Mouse (Mus musculus) MEL (cell line): ENCODE data around the gene Fam151a. TPM values are rescaled to one million over a fixed set of nuclear protein-coding genes. Genes with fewer than 3 reads are reported as not detected.
"Not testable (repeated sequence)": the region's sequence is repeated elsewhere in the genome, so short reads cannot be mapped to it uniquely, and the experiment has no call there.

Source experiments
- DNase-seq: peaks from one replicate; pipeline ENCODE4 v3.0.0; 2011; ENCODE audit warnings: low read depth, low spot score
- H3K27ac ChIP-seq: 2 replicates; pipeline ENCODE4 v1.5.1; 2012; ENCODE audit warnings: low read depth, mild to moderate bottlenecking, control low read depth, low read length, moderate library complexity; ENCODE audit not compliant: control insufficient read depth
- H3K27me3 ChIP-seq, 2 experiments: fragments of 150-350 bp in 1 of 2; sonication (generic) in 1 of 2; 2 replicates each; pipeline ENCODE4 v1.6.1; 2012; ENCODE audit warnings: low read length in 2 of 2, mild to moderate bottlenecking in 2 of 2, improper control_type of control experiment in 1 of 2, moderate library complexity in 1 of 2; ENCODE audit not compliant: insufficient read depth in 2 of 2, control insufficient read depth in 1 of 2
- H3K36me3 ChIP-seq, 2 experiments: 2 replicates each; pipeline ENCODE4 v1.6.1; 2012 to 2014; ENCODE audit warnings: low read length in 2 of 2, improper control_type of control experiment in 1 of 2, inconsistent platforms in 1 of 2, mild to moderate bottlenecking in 1 of 2; ENCODE audit not compliant: insufficient read depth in 2 of 2, control insufficient read depth in 1 of 2
- H3K4me1 ChIP-seq, 2 experiments: fragments of 150-350 bp in 1 of 2; sonication (generic) in 1 of 2; 2 replicates each; pipeline ENCODE4 v1.6.1; 2012; ENCODE audit warnings: low read length in 2 of 2, improper control_type of control experiment in 1 of 2, mild to moderate bottlenecking in 1 of 2; ENCODE audit not compliant: insufficient read depth in 2 of 2, control insufficient read depth in 1 of 2
- H3K4me3 ChIP-seq, 2 experiments: fragments of 150-350 bp in 1 of 2; sonication (generic) in 1 of 2; 2 replicates each; pipeline ENCODE4 v1.5.1; 2012; ENCODE audit warnings: low read depth in 2 of 2, low read length in 2 of 2, mild to moderate bottlenecking in 2 of 2, moderate library complexity in 2 of 2, control low read depth in 1 of 2, improper control_type of control experiment in 1 of 2; ENCODE audit not compliant: control insufficient read depth in 1 of 2, insufficient read depth in 1 of 2
- H3K79me2 ChIP-seq: 2 replicates; pipeline ENCODE4 v1.6.1; 2012; ENCODE audit warnings: mild to moderate bottlenecking, low read length, moderate library complexity; ENCODE audit not compliant: control insufficient read depth, poor library complexity, insufficient read depth
- H3K9ac ChIP-seq: 2 replicates; pipeline ENCODE4 v1.6.1; 2012; ENCODE audit warnings: low read depth, mild to moderate bottlenecking, control low read depth, low read length, moderate library complexity; ENCODE audit not compliant: control insufficient read depth, poor library complexity, severe bottlenecking
- H3K9me3 ChIP-seq: fragments of 150-350 bp; sonication (generic); replicated peaks from 2 replicates; pipeline ENCODE4 v1.6.1; 2012; ENCODE audit warnings: mild to moderate bottlenecking, low read length, improper control_type of control experiment, moderate library complexity; ENCODE audit not compliant: insufficient read depth
- BHLHE40 ChIP-seq: IDR thresholded peaks from 2 replicates; pipeline ENCODE4 v1.6.1; 2012; ENCODE audit warnings: low read depth, mild to moderate bottlenecking, inconsistent platforms, low read length, improper control_type of control experiment, borderline replicate concordance
- CHD1 ChIP-seq: IDR thresholded peaks from 2 replicates; pipeline ENCODE4 v1.6.1; 2012; ENCODE audit warnings: low read depth, mild to moderate bottlenecking, inconsistent platforms, low read length, improper control_type of control experiment
- CHD2 ChIP-seq: IDR thresholded peaks from 2 replicates; pipeline ENCODE4 v1.6.1; 2011; ENCODE audit warnings: low read length, improper control_type of control experiment
- CTCF ChIP-seq, 3 experiments: IDR thresholded peaks in 2 of 3; conservative IDR thresholded peaks in 1 of 3; 2 replicates each; pipeline ENCODE4 v1.5.1; 2011 to 2012; ENCODE audit warnings: low read length in 3 of 3, low read depth in 2 of 3, mild to moderate bottlenecking in 2 of 3, improper control_type of control experiment in 1 of 3, inconsistent platforms in 1 of 3, mixed read lengths in 1 of 3, moderate library complexity in 1 of 3; ENCODE audit not compliant: control insufficient read depth in 1 of 3, insufficient read depth in 1 of 3, poor library complexity in 1 of 3, severe bottlenecking in 1 of 3
- E2F4 ChIP-seq: IDR thresholded peaks from 2 replicates; pipeline ENCODE4 v1.6.1; 2011; ENCODE audit warnings: low read depth, low read length, improper control_type of control experiment, borderline replicate concordance
- EP300 ChIP-seq, 2 experiments: IDR thresholded peaks; 2 replicates each; pipeline ENCODE4 v1.6.1; 2011; ENCODE audit warnings: improper control_type of control experiment in 2 of 2, low read length in 2 of 2, low read depth in 1 of 2, mild to moderate bottlenecking in 1 of 2
- GABPA ChIP-seq: IDR thresholded peaks from 2 replicates; pipeline ENCODE4 v1.6.1; 2012; ENCODE audit warnings: low read depth, mild to moderate bottlenecking, inconsistent platforms, low read length, improper control_type of control experiment, moderate library complexity
- MAFK ChIP-seq: IDR thresholded peaks from 2 replicates; pipeline ENCODE4 v1.6.1; 2011; ENCODE audit warnings: low read depth, mild to moderate bottlenecking, low read length, improper control_type of control experiment, borderline replicate concordance
- MAZ ChIP-seq: IDR thresholded peaks from 2 replicates; pipeline ENCODE4 v1.6.1; 2012; ENCODE audit warnings: low read depth, mild to moderate bottlenecking, inconsistent platforms, low read length, improper control_type of control experiment
- MXI1 ChIP-seq: IDR thresholded peaks from 2 replicates; pipeline ENCODE4 v1.6.1; 2011; ENCODE audit warnings: mild to moderate bottlenecking, low read depth, low read length, improper control_type of control experiment
- NELFE ChIP-seq: IDR thresholded peaks from 2 replicates; pipeline ENCODE4 v1.6.1; 2011; ENCODE audit warnings: low read depth, low read length, improper control_type of control experiment
- NRF1 ChIP-seq: IDR thresholded peaks from 2 replicates; pipeline ENCODE4 v1.6.1; 2014; ENCODE audit warnings: low read depth, mild to moderate bottlenecking, inconsistent platforms, low read length, improper control_type of control experiment, moderate library complexity; ENCODE audit not compliant: poor library complexity, insufficient read depth, severe bottlenecking
- POLR2AphosphoS2 ChIP-seq: IDR thresholded peaks from 2 replicates; pipeline ENCODE4 v1.6.1; 2011; ENCODE audit warnings: low read length, improper control_type of control experiment
- POLR2AphosphoS5 ChIP-seq: IDR thresholded peaks from 2 replicates; pipeline ENCODE4 v1.6.1; 2012; ENCODE audit warnings: low read depth, borderline replicate concordance, mild to moderate bottlenecking, inconsistent platforms, low read length, moderate library complexity, mixed read lengths
- RAD21 ChIP-seq: IDR thresholded peaks from 2 replicates; pipeline ENCODE4 v1.6.1; 2011; ENCODE audit warnings: mild to moderate bottlenecking, low read depth, low read length, improper control_type of control experiment
- SIN3A ChIP-seq: IDR thresholded peaks from 2 replicates; pipeline ENCODE4 v1.6.1; 2012; ENCODE audit warnings: low read length, improper control_type of control experiment, inconsistent platforms
- SMC3 ChIP-seq: IDR thresholded peaks from 2 replicates; pipeline ENCODE4 v1.6.1; 2011; ENCODE audit warnings: low read depth, low read length, improper control_type of control experiment
- TBP ChIP-seq: IDR thresholded peaks from 2 replicates; pipeline ENCODE4 v1.8.0; 2011; ENCODE audit warnings: low read depth, low read length, improper control_type of control experiment
- USF2 ChIP-seq, 2 experiments: IDR thresholded peaks; 2 replicates each; pipeline ENCODE4 v1.6.1; 2011 to 2012; ENCODE audit warnings: improper control_type of control experiment in 2 of 2, low read length in 2 of 2, borderline replicate concordance in 1 of 2, inconsistent platforms in 1 of 2, low read depth in 1 of 2, mild to moderate bottlenecking in 1 of 2; ENCODE audit not compliant: insufficient read depth in 1 of 2
- ZMIZ1 ChIP-seq: IDR thresholded peaks from 2 replicates; pipeline ENCODE4 v1.6.1; 2012; ENCODE audit warnings: low read depth, mild to moderate bottlenecking, inconsistent platforms, low read length, improper control_type of control experiment, moderate library complexity
- polyA plus RNA-seq, 2 experiments: library from polyadenylated mRNA; stranded (reverse) in 1 of 2; unstranded in 1 of 2; fragments of >175 nt in 1 of 2; fragments of >200 nt in 1 of 2; gene quantifications; 2 replicates each; pipeline versions ENCODE4 v1.2.1 to v1.2.4; 2012; ENCODE audit warnings: low replicate concordance in 2 of 2, low read depth in 1 of 2; ENCODE audit not compliant: insufficient read length in 2 of 2, insufficient read depth in 1 of 2, missing spikeins in 1 of 2
- total RNA-seq: library from RNA; depleted of rRNA; stranded (reverse); fragments of 300-350 nt; gene quantifications from 2 replicates; pipeline ENCODE4 v1.2.3, GENCODE M21; 2012

Fam151a gene
- total and polyA plus RNA-seq, 3 experiments = 0.08 TPM; not detected in 2

DNA sequence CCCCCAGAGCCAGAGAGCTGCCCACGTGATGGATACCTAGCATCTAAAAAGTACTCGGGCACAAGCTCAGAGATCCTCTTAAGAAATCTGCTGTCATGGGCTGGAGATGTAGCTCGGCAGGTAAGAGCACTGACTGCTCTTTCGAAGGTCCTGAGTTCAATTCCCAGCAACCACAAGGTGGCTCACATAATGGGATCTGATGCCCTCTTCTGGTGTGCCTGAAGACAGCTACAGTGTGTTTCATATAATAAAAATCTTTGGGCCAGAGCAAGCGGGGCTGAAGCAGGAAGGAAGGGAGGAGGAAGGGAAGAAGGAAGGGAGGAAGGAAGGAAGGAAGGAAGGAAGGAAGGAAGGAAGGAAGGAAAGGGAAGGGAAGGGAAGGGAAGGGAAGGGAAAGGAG is 56.5 kb downstream of the Fam151a start:
- TF ChIP-seq CTCF (IDR thresholded peaks at IDR 0.05 in 2 of 3, conservative IDR thresholded peaks at IDR 0.05 in 1 of 3; ENCODE audit: control insufficient read depth in 1 of 3, insufficient read depth in 1 of 3, low read depth in 2 of 3, low read length in 3 of 3, poor library complexity in 1 of 3, severe bottlenecking in 1 of 3) = peak in 1 of 3 experiments; percentile 26; a peak in 2 of 6 replicates
- H3K79me2 ChIP-seq, DNase-seq, H3K4me3 ChIP-seq, H3K27ac ChIP-seq, H3K27me3 ChIP-seq, H3K9me3 ChIP-seq, H3K9ac ChIP-seq: not testable (repeated sequence)
- Histone ChIP-seq H3K36me3 (peaks cover 0 to 33% of the 10 kb centered on the region in 2 experiments; a peak in 2 of 4 replicates), H3K4me1 (peaks cover 22 to 59% of the 10 kb centered on the region in 2 experiments)

DNA sequence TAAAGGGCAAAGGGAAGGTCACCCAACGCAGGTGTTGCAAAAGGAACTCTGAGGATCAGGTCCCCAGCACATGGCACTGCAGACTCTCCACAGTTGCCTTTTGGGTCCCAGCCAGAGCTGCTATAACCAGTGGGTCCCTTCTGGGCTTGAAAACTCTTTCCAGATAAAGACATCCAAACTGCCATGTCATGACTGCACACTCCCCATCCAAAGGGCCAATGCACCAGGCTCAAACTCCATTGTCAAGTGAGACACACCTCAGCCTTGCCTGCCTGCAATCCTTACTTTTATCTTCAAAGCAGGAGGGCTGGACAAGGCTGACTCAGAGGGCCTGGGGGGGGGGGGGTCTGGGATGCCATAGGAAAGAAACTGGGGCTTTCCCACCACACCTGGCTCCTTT is 57.2 kb downstream of the Fam151a start:
- peaks cover 22 to 64% of the 10 kb centered on the region in 2 experiments for H3K4me1 ChIP-seq
- TF ChIP-seq ZMIZ1 = no peak
- 0 out of 4 replicates have a peak, but pooled peaks of 1 of the 2 experiments have one; percentile 25 for TF ChIP-seq EP300 (IDR thresholded peaks at IDR 0.05; ENCODE audit: low read depth in 1 of 2, low read length in 2 of 2)
- H3K9ac ChIP-seq = no peak overlapping the region
- H3K9me3 ChIP-seq = no peaks in the 10 kb centered on the region
- H3K36me3 ChIP-seq = peaks cover 0 to 34% of the 10 kb centered on the region in 2 experiments; a peak in 2 of 4 replicates
- no peak overlapping the region for H3K27ac ChIP-seq
- peak; percentile 62 for DNase-seq
- H3K4me3 ChIP-seq = no peak overlapping the region
- H3K79me2 ChIP-seq = no peaks in the 10 kb centered on the region
- H3K27me3 ChIP-seq = no peaks in the 10 kb centered on the region

DNA sequence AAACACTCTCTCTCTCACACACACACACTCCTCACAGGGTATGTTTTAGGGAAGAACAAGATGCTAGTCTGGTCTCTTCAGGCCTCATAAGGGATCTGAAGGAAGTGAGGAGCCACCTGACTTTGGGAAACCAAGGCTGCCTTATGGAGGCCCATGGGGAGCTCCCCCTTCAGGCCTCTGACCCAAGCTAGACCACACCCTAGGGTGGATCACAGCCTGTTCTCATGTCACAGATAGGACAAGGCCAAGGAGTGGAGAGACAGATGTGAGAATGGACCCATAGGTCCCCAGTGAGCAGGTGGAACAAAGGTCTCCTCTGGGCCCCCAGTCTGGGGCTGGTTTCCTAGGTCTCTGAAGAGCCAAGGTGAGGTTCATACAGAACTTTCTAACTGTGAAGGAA is 58.6 kb downstream of the Fam151a start:
- no peaks in the 10 kb centered on the region for H3K27me3 ChIP-seq
- no peak overlapping the region for H3K27ac ChIP-seq
- no peak overlapping the region for H3K4me3 ChIP-seq
- TF ChIP-seq CHD1 (no peak), E2F4 (no peak), POLR2AphosphoS2 (no peak), MAZ (no peak), NELFE (no peak), TBP (no peak), CTCF (IDR thresholded peaks at IDR 0.05 in 2 of 3, conservative IDR thresholded peaks at IDR 0.05 in 1 of 3; ENCODE audit: control insufficient read depth in 1 of 3, insufficient read depth in 1 of 3, low read depth in 2 of 3, low read length in 3 of 3, poor library complexity in 1 of 3, severe bottlenecking in 1 of 3) (no peak), MAFK (no peak), MXI1 (no peak), RAD21 (no peak), BHLHE40 (no peak), SIN3A (no peak), NRF1 (no peak), USF2 (IDR thresholded peaks at IDR 0.05; ENCODE audit: borderline replicate concordance in 1 of 2, insufficient read depth in 1 of 2, low read depth in 1 of 2, low read length in 2 of 2) (no peak), POLR2AphosphoS5 (no peak), SMC3 (no peak), CHD2 (no peak), GABPA (no peak)
- no peak overlapping the region for H3K9ac ChIP-seq
- H3K4me1 ChIP-seq = peaks cover 22 to 62% of the 10 kb centered on the region in 2 experiments
- H3K9me3 ChIP-seq = no peaks in the 10 kb centered on the region
- DNase-seq = peak; percentile 40
- no peaks in the 10 kb centered on the region for H3K79me2 ChIP-seq
- H3K36me3 ChIP-seq = peaks cover 0 to 32% of the 10 kb centered on the region in 2 experiments; a peak in 2 of 4 replicates
